Mouse (Mus musculus): ENCODE data around the gene Alox12b. TPM values are rescaled to one million over a fixed set of nuclear protein-coding genes. Genes with fewer than 3 reads are reported as not detected.

Gene Alox12b
- polyA plus RNA-seq (2012; rRNA removed), result 2.0 TPM in 2 replicates

- DNase-seq (ENCODE audit: extremely low spot score in 1 of 2, low spot score in 1 of 2), result peak in 1 of 2 experiments; percentile 51
Measured at GRCm38 (mm10) chr11:69156800-69157199, at the start of gene Alox12b. Gene Alox12b, plus strand, starts transcription at chr11:69156989.

DNA sequence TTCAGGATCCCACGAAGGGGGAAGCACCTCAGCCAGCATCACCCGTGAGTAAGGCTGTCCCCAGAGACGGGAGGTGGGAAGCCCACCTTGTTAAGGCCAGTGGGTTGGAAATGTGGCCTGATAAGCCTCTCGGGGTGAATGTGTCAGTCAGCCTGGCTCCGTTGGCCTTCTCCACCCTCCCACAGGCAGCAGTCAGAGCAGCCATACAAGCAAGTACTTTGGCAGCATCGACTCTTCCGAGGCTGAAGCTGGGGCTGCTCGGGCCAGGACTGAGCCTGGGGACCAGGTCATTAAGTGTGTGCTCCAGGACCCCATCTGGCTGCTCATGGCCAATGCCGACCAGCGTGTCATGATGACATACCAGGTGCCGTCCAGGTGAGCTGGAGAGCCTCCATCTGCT lies 49.1 kb upstream of the Alox12b start:
- DNase-seq (ENCODE audit: extremely low spot score in 1 of 2, low spot score in 1 of 2), result no peak

DNA sequence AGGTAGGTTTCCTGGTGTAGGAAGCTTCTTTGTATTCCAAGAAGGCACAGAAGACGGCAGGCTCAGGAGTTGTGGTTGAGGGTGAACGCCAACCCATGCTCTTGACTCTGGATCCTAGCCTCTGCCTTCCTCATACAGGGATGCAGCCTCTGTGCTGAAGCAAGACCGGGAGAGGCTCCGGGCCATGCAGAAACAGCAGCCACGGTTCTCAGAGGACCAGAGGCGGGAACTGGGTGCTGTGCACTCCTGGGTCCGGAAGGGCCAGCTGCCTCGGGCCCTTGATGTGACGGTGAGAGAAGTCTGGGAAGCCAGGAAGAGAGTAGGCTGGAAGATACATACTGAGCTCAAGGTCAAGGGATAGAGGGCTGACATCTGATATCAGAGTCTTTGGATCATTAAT lies 48.6 kb upstream of the Alox12b start:
- no peak for DNase-seq (ENCODE audit: extremely low spot score in 1 of 2, low spot score in 1 of 2)

DNA sequence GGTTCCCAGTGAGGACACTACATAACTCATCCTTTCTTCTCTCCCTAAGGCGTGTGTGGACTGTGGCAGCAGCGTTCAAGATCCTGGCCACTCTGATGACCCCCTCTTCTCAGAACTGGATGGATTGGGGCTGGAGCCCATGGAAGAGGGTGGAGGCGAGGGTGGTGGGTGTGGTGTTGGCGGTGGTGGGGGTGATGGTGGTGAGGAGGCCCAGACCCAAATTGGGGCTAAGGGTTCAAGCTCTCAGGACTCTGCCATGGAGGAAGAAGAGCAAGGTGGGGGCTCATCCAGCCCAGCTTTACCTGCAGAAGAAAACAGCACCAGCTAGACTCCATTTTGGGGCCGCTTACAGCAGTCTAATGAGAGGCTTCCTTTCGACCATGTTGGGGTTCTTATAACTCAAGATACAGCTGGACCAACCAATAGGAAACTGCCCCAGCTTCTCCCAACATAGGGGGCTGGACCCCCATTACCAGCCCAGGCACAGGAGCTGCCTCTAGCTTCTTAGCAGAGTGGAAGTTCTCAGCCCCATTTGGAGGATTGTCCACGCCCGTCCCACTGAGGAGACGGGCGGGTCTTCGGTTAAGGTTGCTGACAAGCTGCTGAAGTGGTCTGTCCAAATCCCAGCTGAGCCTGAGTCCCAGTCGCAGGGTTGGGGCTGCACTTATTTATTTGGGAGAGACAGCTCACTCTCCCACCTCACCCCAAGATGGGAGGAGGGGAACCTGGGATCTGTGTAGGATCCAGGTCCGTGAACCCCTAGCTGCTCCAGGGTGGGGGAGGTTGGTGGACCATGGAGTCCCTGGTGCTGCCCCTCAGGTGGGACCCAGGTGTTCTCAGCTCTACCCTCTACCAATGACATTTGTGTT lies 47.5 kb upstream of the Alox12b start:
- DNase-seq (ENCODE audit: extremely low spot score in 1 of 2, low spot score in 1 of 2), result no peak

DNA sequence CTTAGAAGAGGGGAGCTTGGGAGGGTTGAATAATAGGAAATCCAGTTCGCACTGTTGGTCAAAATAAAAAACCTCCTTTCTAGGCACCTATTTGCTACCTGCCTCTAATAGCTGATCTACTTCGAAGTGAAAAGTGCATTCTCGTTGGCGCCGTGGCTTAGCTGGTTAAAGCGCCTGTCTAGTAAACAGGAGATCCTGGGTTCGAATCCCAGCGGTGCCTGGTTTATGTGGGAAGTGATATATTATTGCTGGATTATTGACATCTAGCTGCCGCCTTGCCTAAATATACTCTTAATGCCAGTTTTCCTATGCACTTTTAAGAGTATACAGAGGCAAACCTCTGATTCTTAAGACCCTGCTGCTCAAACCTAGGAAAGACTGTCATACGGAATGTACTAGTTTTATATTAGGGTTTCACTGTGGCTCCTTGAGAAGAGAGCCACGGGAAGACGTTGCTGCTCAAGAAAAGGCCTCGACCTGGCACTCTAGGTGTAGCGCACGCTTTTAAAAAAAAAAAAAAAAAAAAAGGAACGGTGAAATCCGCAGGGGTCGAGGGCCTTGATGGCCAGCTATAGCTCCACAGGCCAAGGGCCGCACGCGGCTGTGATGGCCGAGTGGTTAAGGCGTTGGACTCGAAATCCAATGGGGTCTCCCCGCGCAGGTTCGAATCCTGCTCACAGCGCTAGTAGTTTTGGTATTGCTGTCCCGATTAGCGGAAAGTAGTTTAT lies 46.3 kb upstream of the Alox12b start:
- peak in 1 of 2 experiments; percentile 94 for DNase-seq (ENCODE audit: extremely low spot score in 1 of 2, low spot score in 1 of 2)

- DNase-seq (ENCODE audit: extremely low spot score in 1 of 2, low spot score in 1 of 2), result no peak
Measured at GRCm38 (mm10) chr11:69111051-69111810, 45.6 kb upstream of the Alox12b start.

DNA sequence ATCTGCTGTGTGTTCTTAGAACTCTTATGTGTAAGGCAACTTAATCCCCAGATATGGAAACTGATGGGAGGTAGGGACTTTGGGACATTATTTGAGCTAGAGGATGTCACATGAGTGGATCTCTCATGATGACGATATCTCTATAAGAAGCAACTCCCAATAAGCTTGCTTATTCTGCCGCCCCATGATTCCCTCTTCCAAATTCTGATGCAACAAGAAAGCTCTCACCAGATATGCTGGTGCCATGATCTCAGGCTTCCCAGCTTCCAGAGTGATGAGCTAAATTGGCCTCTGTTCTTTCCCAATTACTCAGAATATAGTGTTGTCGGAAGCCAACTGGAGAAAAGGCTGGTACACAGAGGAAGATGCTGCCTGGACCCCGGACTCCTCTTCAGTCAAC lies 44.9 kb upstream of the Alox12b start:
- DNase-seq (ENCODE audit: extremely low spot score in 1 of 2, low spot score in 1 of 2), result peak in 1 of 2 experiments; percentile 51

- DNase-seq (ENCODE audit: extremely low spot score in 1 of 2, low spot score in 1 of 2), result no peak
Measured at GRCm38 (mm10) chr11:69114018-69114417, 42.8 kb upstream of the Alox12b start.

DNA sequence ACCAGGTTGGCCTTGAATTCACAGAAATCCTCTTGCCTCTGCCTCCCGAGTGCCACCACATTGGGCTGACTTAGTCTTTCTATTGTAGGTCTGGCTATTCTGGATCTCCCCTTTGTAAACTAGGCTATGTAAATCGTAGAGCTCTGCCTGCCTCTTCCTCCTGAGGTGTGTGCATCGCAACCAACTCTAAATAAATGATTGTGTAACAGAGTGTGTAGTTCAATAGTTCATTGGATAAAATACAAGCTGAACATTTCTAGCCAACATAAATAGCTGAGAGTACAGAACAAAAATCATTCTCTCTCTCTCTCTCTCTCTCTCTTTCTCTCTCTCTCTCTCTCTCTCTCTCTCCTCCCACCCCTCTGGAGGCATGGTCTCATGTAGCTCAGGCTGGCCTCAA lies 42.2 kb upstream of the Alox12b start:
- DNase-seq (ENCODE audit: extremely low spot score in 1 of 2, low spot score in 1 of 2), result no peak

- no peak for DNase-seq (ENCODE audit: extremely low spot score in 1 of 2, low spot score in 1 of 2)
Measured at GRCm38 (mm10) chr11:69116843-69117242, 39.9 kb upstream of the Alox12b start.

DNA sequence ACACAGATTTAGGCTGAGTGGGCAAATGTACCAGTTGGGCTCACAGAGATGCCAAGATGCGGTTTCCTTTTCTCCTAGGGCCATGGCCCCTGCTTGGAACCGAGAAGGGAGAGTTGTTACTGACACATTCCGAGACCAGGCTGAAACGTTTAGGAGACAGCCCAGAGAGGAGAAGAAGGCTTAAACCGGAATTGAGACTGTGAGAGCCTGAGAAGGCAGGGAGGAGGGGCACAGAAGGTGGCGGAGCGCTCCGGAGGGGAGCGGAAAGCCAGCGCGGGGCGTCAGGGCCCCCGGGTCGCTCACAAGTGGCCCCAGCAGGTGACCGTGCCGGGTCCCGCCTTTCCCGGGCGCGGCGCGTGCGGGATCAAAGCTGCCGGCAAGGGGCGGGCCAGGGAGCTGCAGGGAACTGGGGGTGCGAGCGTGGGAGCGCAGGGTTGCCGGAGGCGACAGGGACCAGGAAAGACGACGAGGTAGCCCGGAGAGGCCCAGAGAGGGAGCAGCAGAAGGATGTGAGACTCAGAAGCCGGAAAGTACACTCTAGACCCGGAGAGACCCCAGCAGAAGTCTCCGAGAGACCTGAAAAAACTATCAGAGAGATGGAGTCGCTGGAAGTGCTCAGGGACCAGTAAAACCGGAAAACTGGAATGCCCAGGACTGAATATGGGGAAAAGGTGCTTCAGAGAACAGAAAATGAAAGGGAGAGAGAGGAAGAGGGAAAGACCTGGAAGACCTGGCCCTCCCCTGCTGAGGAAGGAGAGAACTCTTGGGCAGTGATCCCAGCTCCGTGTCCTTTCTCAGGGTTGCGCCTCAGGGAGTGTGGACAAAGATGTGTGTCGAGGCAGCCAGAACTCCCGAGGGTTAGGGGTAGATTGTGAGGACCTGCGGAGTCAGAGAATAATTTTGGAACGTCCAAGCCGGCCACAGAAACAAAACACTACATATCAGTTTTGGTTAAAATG lies 38.8 kb upstream of the Alox12b start:
- no peak for DNase-seq (ENCODE audit: extremely low spot score in 1 of 2, low spot score in 1 of 2)

DNA sequence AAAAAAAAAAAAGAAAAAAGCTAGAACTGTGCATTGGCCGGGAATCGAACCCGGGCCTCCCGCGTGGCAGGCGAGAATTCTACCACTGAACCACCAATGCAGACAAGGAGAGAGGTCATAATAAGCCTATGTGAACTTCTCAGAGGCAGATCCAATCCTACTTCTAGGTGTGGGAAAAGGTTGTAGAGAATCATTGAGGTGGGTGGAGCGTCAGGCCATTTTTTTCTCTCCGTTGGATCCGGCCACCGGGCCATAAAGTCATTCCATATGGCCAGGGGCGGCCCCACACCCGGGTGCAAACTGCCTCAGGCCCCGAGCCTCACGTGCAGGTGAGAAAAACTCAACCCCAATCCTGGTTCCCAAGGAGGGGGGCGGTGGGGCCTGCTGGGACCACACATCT lies 38.0 kb upstream of the Alox12b start:
- DNase-seq (ENCODE audit: extremely low spot score in 1 of 2, low spot score in 1 of 2), result peak in 1 of 2 experiments; percentile 99

- no peak for DNase-seq (ENCODE audit: extremely low spot score in 1 of 2, low spot score in 1 of 2)
Measured at GRCm38 (mm10) chr11:69119446-69120155, 37.2 kb upstream of the Alox12b start.

GRCm38 (mm10) chr11:69120221-69121000 lies 36.4 kb upstream of the Alox12b start, which contains the start of gene Hes7:
Gene Hes7, plus strand, starts transcription at chr11:69120404.
- no peak for DNase-seq (ENCODE audit: extremely low spot score in 1 of 2, low spot score in 1 of 2)

- DNase-seq (ENCODE audit: extremely low spot score in 1 of 2, low spot score in 1 of 2), result no peak
Measured at GRCm38 (mm10) chr11:69121001-69121740, 35.6 kb upstream of the Alox12b start.

DNA sequence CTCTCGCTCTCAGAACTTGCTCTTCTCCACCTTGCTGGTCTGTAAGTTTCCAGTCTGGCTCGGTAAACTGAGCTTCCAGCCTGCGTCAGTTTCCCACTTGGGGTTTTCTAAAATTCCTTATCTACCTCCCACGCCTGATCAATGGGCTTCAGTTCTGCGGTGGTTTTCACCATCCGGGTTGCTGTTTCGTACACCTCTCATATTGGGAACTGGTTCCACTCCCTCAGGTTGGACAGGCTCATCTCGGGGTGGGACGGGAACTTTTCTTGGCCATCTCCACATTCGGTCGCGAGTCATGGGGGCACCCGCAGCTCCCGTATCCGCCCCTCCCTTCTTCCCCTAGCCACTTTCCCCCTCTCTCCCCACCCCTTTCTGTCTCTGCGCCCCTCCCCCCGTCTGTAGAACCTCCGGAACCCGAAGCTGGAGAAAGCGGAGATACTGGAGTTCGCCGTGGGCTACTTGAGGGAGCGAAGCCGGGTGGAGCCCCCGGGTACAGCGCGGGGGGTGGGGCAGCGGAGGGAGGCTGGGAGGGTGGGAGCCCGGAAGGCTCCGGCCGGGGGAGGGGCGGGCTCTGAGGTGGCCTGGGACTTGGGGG lies 35.0 kb upstream of the Alox12b start:
- no peak for DNase-seq (ENCODE audit: extremely low spot score in 1 of 2, low spot score in 1 of 2)

- DNase-seq (ENCODE audit: extremely low spot score in 1 of 2, low spot score in 1 of 2), result peak in 1 of 2 experiments; percentile 86
Measured at GRCm38 (mm10) chr11:69122336-69122951, 34.3 kb upstream of the Alox12b start, which contains the start of gene 9130213A22Rik. Gene 9130213A22Rik, minus strand, starts transcription at chr11:69122589.

Data from frontal cortex, adult 2 months (tissue).